Mouse (Mus musculus): ENCODE measurements around the gene Epc2. TPM values are rescaled to one million over a fixed set of nuclear protein-coding genes. Genes with fewer than 3 reads are reported as not detected.

Gene Epc2
- polyA plus RNA-seq (2012; rRNA removed), result 1.5 and 3.9 TPM in 2 replicates

GRCm38 (mm10) chr2:49450931-49451636 is at the start of gene Epc2:
Gene Epc2, plus strand, starts transcription at chr2:49451486.
- Histone ChIP-seq H3K36me3 (ENCODE audit: control insufficient read depth, insufficient read depth, low read length) (no peaks in the 10 kb centered on the region), H3K4me1 (ENCODE audit: control insufficient read depth, insufficient read depth, insufficient read length, low read length) (0 out of 2 replicates have a peak, but pooled peaks cover 1% of the 10 kb centered on the region), H3K27ac (ENCODE audit: insufficient read depth, low read depth, low read length) (peak within 1 kb of the TSS; percentile 99), H3K4me3 (ENCODE audit: low read depth, low read length) (peak within 1 kb of the TSS; percentile 89), H3K27me3 (ENCODE audit: control insufficient read depth, insufficient read depth, low read length) (no peaks in the 10 kb centered on the region)
- TF ChIP-seq POLR2A (IDR thresholded peaks at IDR 0.05; ENCODE audit: low read depth, low read length), result peak; percentile 62
- no peak for TF ChIP-seq CTCF (IDR thresholded peaks at IDR 0.05; ENCODE audit: extremely low read depth, insufficient read length, insufficient replicate concordance, low read depth, low read length)
- 1% methylated on average over 85 of the region's 88 CpGs for WGBS

GRCm38 (mm10) chr2:49405954-49406353 is 45.3 kb upstream of the Epc2 start:
- H3K36me3 ChIP-seq (ENCODE audit: control insufficient read depth, insufficient read depth, low read length), result no peaks in the 10 kb centered on the region
- WGBS, result 16% methylated on average over 2 of the region's 2 CpGs
- no peak for TF ChIP-seq POLR2A (IDR thresholded peaks at IDR 0.05; ENCODE audit: low read depth, low read length)
- no peak for TF ChIP-seq CTCF (IDR thresholded peaks at IDR 0.05; ENCODE audit: extremely low read depth, insufficient read length, insufficient replicate concordance, low read depth, low read length)
- H3K27me3 ChIP-seq (ENCODE audit: control insufficient read depth, insufficient read depth, low read length), result no peaks in the 10 kb centered on the region
- no peak overlapping the region for H3K27ac ChIP-seq (ENCODE audit: insufficient read depth, low read depth, low read length)
- no peak overlapping the region for H3K4me3 ChIP-seq (ENCODE audit: low read depth, low read length)
- no peaks in the 10 kb centered on the region for H3K4me1 ChIP-seq (ENCODE audit: control insufficient read depth, insufficient read depth, insufficient read length, low read length)

GRCm38 (mm10) chr2:49411685-49412084 is 39.6 kb upstream of the Epc2 start:
- no peak overlapping the region for H3K27ac ChIP-seq (ENCODE audit: insufficient read depth, low read depth, low read length)
- peaks cover 8% of the 10 kb centered on the region; the same call in 1 of the 2 replicates for H3K4me1 ChIP-seq (ENCODE audit: control insufficient read depth, insufficient read depth, insufficient read length, low read length)
- TF ChIP-seq CTCF (IDR thresholded peaks at IDR 0.05; ENCODE audit: extremely low read depth, insufficient read length, insufficient replicate concordance, low read depth, low read length), result no peak
- TF ChIP-seq POLR2A (IDR thresholded peaks at IDR 0.05; ENCODE audit: low read depth, low read length), result no peak
- no peaks in the 10 kb centered on the region for H3K27me3 ChIP-seq (ENCODE audit: control insufficient read depth, insufficient read depth, low read length)
- WGBS, result 79% methylated on average over 5 of the region's 5 CpGs
- H3K4me3 ChIP-seq (ENCODE audit: low read depth, low read length), result no peak overlapping the region
- no peaks in the 10 kb centered on the region for H3K36me3 ChIP-seq (ENCODE audit: control insufficient read depth, insufficient read depth, low read length)

GRCm38 (mm10) chr2:49412576-49412975 is 38.7 kb upstream of the Epc2 start:
- Histone ChIP-seq H3K27ac (ENCODE audit: insufficient read depth, low read depth, low read length) (no peak overlapping the region), H3K36me3 (ENCODE audit: control insufficient read depth, insufficient read depth, low read length) (no peaks in the 10 kb centered on the region), H3K4me3 (ENCODE audit: low read depth, low read length) (no peak overlapping the region), H3K27me3 (ENCODE audit: control insufficient read depth, insufficient read depth, low read length) (no peaks in the 10 kb centered on the region), H3K4me1 (ENCODE audit: control insufficient read depth, insufficient read depth, insufficient read length, low read length) (peaks cover 13% of the 10 kb centered on the region; the same call in 1 of the 2 replicates)
- TF ChIP-seq POLR2A (IDR thresholded peaks at IDR 0.05; ENCODE audit: low read depth, low read length) (no peak), CTCF (IDR thresholded peaks at IDR 0.05; ENCODE audit: extremely low read depth, insufficient read length, insufficient replicate concordance, low read depth, low read length) (no peak)
- WGBS, result 73% methylated on average over 6 of the region's 6 CpGs

- TF ChIP-seq CTCF (IDR thresholded peaks at IDR 0.05; ENCODE audit: extremely low read depth, insufficient read length, insufficient replicate concordance, low read depth, low read length) (no peak), POLR2A (IDR thresholded peaks at IDR 0.05; ENCODE audit: low read depth, low read length) (no peak)
- H3K4me1 ChIP-seq (ENCODE audit: control insufficient read depth, insufficient read depth, insufficient read length, low read length), result peaks cover 13% of the 10 kb centered on the region; the same call in 1 of the 2 replicates
- 26% methylated on average over 3 of the region's 3 CpGs for WGBS
Measured at GRCm38 (mm10) chr2:49415868-49416267, 35.4 kb upstream of the Epc2 start.

GRCm38 (mm10) chr2:49417018-49417604 is 34.2 kb upstream of the Epc2 start:
- Histone ChIP-seq H3K36me3 (ENCODE audit: control insufficient read depth, insufficient read depth, low read length) (no peaks in the 10 kb centered on the region), H3K4me3 (ENCODE audit: low read depth, low read length) (no peak overlapping the region), H3K27ac (ENCODE audit: insufficient read depth, low read depth, low read length) (0 out of 2 replicates have a peak overlapping the region, but pooled peaks have one; percentile 40), H3K27me3 (ENCODE audit: control insufficient read depth, insufficient read depth, low read length) (no peaks in the 10 kb centered on the region), H3K4me1 (ENCODE audit: control insufficient read depth, insufficient read depth, insufficient read length, low read length) (peaks cover 13% of the 10 kb centered on the region; the same call in 1 of the 2 replicates)
- TF ChIP-seq POLR2A (IDR thresholded peaks at IDR 0.05; ENCODE audit: low read depth, low read length) (no peak), CTCF (IDR thresholded peaks at IDR 0.05; ENCODE audit: extremely low read depth, insufficient read length, insufficient replicate concordance, low read depth, low read length) (no peak)
- 41% methylated on average over 10 of the region's 10 CpGs for WGBS

More at GRCm38 (mm10) chr2:49415868-49416267, 35.4 kb upstream of the Epc2 start:
- Histone ChIP-seq H3K27me3 (ENCODE audit: control insufficient read depth, insufficient read depth, low read length) (no peaks in the 10 kb centered on the region), H3K27ac (ENCODE audit: insufficient read depth, low read depth, low read length) (peak overlapping the region; percentile 14; the same call in 1 of the 2 replicates), H3K4me3 (ENCODE audit: low read depth, low read length) (no peak overlapping the region), H3K36me3 (ENCODE audit: control insufficient read depth, insufficient read depth, low read length) (no peaks in the 10 kb centered on the region)

- Histone ChIP-seq H3K36me3 (ENCODE audit: control insufficient read depth, insufficient read depth, low read length) (no peaks in the 10 kb centered on the region), H3K4me1 (ENCODE audit: control insufficient read depth, insufficient read depth, insufficient read length, low read length) (peaks cover 13% of the 10 kb centered on the region; the same call in 1 of the 2 replicates), H3K27ac (ENCODE audit: insufficient read depth, low read depth, low read length) (no peak overlapping the region), H3K27me3 (ENCODE audit: control insufficient read depth, insufficient read depth, low read length) (no peaks in the 10 kb centered on the region), H3K4me3 (ENCODE audit: low read depth, low read length) (no peak overlapping the region)
- TF ChIP-seq POLR2A (IDR thresholded peaks at IDR 0.05; ENCODE audit: low read depth, low read length) (no peak), CTCF (IDR thresholded peaks at IDR 0.05; ENCODE audit: extremely low read depth, insufficient read length, insufficient replicate concordance, low read depth, low read length) (no peak)
- WGBS, result 82% methylated on average over 3 of the region's 3 CpGs
Measured at GRCm38 (mm10) chr2:49420396-49420795, 30.9 kb upstream of the Epc2 start.

All from small intestine, adult 2 months (tissue).